Mouse (Mus musculus): ENCODE measurements at regions not wholly inside any gene's neighbourhood (a gene's known extent, or its start where the extent isn't known, plus 50 kb on each side); places are given as distances from the start of the nearest gene placed in this dataset.

DNA sequence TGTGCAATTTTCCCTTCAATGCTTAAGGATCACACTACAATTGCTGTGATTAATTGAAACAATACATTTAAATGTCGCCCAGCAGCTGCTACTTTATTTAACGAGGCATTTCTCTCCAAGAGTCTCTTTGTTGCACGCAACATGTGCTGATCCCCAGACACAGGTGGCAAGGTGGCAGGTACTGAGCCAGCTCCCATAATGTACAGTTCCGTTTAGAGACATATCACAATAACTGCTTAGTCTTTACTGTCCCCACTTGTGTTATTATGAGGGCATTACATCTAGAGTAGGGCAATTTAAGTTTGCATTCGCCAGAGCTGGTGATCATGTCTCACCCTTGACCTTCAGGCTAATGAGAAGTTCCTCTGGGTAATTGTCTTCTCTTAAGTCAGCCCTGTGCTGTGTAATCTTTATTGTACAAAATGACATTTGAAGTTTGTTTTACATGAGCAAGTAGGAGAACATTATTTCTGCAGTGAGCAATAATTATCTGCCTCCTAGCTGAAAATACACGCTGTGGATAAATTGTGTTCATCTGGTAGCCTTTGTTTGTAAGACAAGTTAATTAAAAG, 1005.7 kb upstream of the Nudt12 start:
- H3K4me3 ChIP-seq (ENCODE audit: insufficient read depth, low read depth, low read length) = no peak overlapping the region
- TF ChIP-seq POLR2A (IDR thresholded peaks at IDR 0.05; ENCODE audit: insufficient read depth, low read depth, low read length) = no peak
- no peak for TF ChIP-seq CTCF (IDR thresholded peaks at IDR 0.05; ENCODE audit: insufficient read depth, low read depth, low read length)
- 22% methylated on average over 6 of the region's 6 CpGs for WGBS
- peak overlapping the region; percentile 44; the same call in 1 of the 2 replicates for H3K27ac ChIP-seq (ENCODE audit: insufficient read depth, low read depth, low read length)
- no peaks in the 10 kb centered on the region for H3K4me1 ChIP-seq (ENCODE audit: control insufficient read depth, insufficient read depth, low read length)

GRCm38 (mm10) chr17:59997952-59998351, 984.8 kb upstream of the Nudt12 start:
- no peak for TF ChIP-seq CTCF (IDR thresholded peaks at IDR 0.05; ENCODE audit: insufficient read depth, low read depth, low read length)
- no peak for TF ChIP-seq POLR2A (IDR thresholded peaks at IDR 0.05; ENCODE audit: insufficient read depth, low read depth, low read length)
- Histone ChIP-seq H3K27ac (ENCODE audit: insufficient read depth, low read depth, low read length) (no peak overlapping the region), H3K4me1 (ENCODE audit: control insufficient read depth, insufficient read depth, low read length) (no peaks in the 10 kb centered on the region), H3K4me3 (ENCODE audit: insufficient read depth, low read depth, low read length) (no peak overlapping the region)
- 89% methylated on average over 4 of the region's 4 CpGs for WGBS

DNA sequence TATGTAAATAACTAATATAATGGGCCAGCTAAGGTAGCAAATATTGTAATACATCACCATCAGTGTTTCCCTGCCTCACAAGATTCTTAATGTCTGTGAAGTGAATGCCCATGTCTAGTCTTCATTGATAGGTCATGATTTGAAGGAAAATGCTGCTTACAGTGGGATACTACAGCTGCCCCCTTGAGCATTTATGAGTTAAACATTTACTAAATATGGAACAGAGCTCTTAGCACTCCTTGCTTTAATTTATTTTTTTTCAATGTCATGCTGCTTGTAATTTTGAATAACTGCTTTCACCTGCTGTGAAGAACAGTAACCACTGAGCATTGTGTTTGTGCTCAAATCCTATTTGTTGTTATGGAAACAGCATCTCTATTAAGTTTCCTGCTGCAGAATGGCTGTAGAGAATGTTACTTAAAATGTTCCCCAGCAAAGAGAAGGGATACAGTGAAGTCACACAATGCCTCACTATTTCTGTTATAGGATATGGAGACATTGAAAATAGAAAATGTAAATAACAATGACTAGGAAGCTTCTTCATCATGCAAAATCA, 966.2 kb upstream of the Nudt12 start:
- Histone ChIP-seq H3K4me3 (ENCODE audit: insufficient read depth, low read depth, low read length) (no peak overlapping the region), H3K4me1 (ENCODE audit: control insufficient read depth, insufficient read depth, low read length) (no peaks in the 10 kb centered on the region), H3K27ac (ENCODE audit: insufficient read depth, low read depth, low read length) (no peak overlapping the region)
- no peak for TF ChIP-seq CTCF (IDR thresholded peaks at IDR 0.05; ENCODE audit: insufficient read depth, low read depth, low read length)
- no peak for TF ChIP-seq POLR2A (IDR thresholded peaks at IDR 0.05; ENCODE audit: insufficient read depth, low read depth, low read length)

DNA sequence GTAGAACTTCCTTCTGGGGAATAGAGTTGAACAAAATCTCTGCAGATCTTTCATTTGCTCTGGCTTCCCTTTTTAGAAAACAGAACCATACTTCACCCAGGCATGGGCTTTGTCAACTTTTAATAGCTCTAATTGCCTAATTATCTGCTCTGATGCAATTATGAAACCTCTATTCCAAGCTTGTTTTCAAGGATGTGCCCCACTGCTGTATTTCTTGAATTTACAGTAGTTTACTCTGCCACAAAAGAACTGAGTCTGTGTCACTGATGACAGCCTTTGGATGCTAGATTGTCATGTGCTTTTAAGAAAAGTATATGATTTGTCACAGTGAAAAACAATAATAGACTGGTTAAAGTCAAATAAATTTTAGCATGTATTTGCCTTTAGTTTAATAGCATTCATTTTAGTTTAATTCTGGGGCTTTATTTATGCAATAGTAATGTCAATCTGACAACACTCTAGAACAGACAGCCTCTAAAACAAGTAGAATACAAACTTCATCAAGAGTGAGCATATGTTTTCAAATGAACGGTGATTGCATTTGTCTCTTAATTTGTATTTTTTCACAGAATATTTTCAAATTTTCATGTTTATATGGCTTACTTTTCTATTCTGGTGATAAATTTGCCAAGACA, 964.1 kb upstream of the Nudt12 start:
- Histone ChIP-seq H3K4me3 (ENCODE audit: insufficient read depth, low read depth, low read length) (no peak overlapping the region), H3K4me1 (ENCODE audit: control insufficient read depth, insufficient read depth, low read length) (no peaks in the 10 kb centered on the region), H3K27ac (ENCODE audit: insufficient read depth, low read depth, low read length) (no peak overlapping the region)
- 94% methylated on average over 1 of the region's 1 CpGs for WGBS
- TF ChIP-seq CTCF (IDR thresholded peaks at IDR 0.05; ENCODE audit: insufficient read depth, low read depth, low read length) = no peak
- no peak for TF ChIP-seq POLR2A (IDR thresholded peaks at IDR 0.05; ENCODE audit: insufficient read depth, low read depth, low read length)

- H3K4me1 ChIP-seq (ENCODE audit: control insufficient read depth, insufficient read depth, low read length) = no peaks in the 10 kb centered on the region
- H3K27ac ChIP-seq (ENCODE audit: insufficient read depth, low read depth, low read length) = no peak overlapping the region
- WGBS = 89% methylated on average over 3 of the region's 3 CpGs
- H3K4me3 ChIP-seq (ENCODE audit: insufficient read depth, low read depth, low read length) = no peak overlapping the region
- TF ChIP-seq CTCF (IDR thresholded peaks at IDR 0.05; ENCODE audit: insufficient read depth, low read depth, low read length) = no peak
- TF ChIP-seq POLR2A (IDR thresholded peaks at IDR 0.05; ENCODE audit: insufficient read depth, low read depth, low read length) = no peak
These were observed 954.2 kb upstream of the Nudt12 start for GRCm38 (mm10) chr17:59967383-59967782.

- WGBS = 76% methylated on average over 4 of the region's 4 CpGs
- no peak overlapping the region for H3K4me3 ChIP-seq (ENCODE audit: insufficient read depth, low read depth, low read length)
- TF ChIP-seq POLR2A (IDR thresholded peaks at IDR 0.05; ENCODE audit: insufficient read depth, low read depth, low read length) (no peak), CTCF (IDR thresholded peaks at IDR 0.05; ENCODE audit: insufficient read depth, low read depth, low read length) (no peak)
- H3K27ac ChIP-seq (ENCODE audit: insufficient read depth, low read depth, low read length) = no peak overlapping the region
- H3K4me1 ChIP-seq (ENCODE audit: control insufficient read depth, insufficient read depth, low read length) = no peaks in the 10 kb centered on the region
These were observed 942.3 kb upstream of the Nudt12 start for GRCm38 (mm10) chr17:59955300-59956057.

DNA sequence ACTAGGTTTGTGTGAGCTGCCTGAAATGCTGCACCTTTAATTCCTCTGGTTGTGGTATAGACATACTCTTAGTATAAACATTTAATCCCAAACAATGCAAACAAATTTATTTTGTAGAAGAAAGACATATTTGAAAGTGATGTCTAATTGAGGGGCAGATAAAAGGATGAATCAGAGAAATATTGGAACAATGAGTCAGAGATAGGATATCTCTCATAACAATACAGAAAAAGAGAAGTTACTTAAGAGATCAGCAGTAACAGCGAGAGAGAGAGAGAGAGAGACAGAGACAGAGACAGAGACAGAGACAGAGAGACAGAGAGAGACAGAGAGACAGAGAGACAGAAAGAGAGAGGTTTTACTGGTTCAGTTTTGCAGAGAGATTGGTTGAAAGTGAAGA, 933.3 kb upstream of the Nudt12 start:
- no peaks in the 10 kb centered on the region for H3K4me1 ChIP-seq (ENCODE audit: control insufficient read depth, insufficient read depth, low read length)
- no peak overlapping the region for H3K4me3 ChIP-seq (ENCODE audit: insufficient read depth, low read depth, low read length)
- no peak overlapping the region for H3K27ac ChIP-seq (ENCODE audit: insufficient read depth, low read depth, low read length)
- WGBS = 78% methylated on average over 1 of the region's 1 CpGs
- no peak for TF ChIP-seq POLR2A (IDR thresholded peaks at IDR 0.05; ENCODE audit: insufficient read depth, low read depth, low read length)
- TF ChIP-seq CTCF (IDR thresholded peaks at IDR 0.05; ENCODE audit: insufficient read depth, low read depth, low read length) = no peak

- TF ChIP-seq CTCF (IDR thresholded peaks at IDR 0.05; ENCODE audit: insufficient read depth, low read depth, low read length) (no peak), POLR2A (IDR thresholded peaks at IDR 0.05; ENCODE audit: insufficient read depth, low read depth, low read length) (no peak)
- no peaks in the 10 kb centered on the region for H3K4me1 ChIP-seq (ENCODE audit: control insufficient read depth, insufficient read depth, low read length)
- H3K4me3 ChIP-seq (ENCODE audit: insufficient read depth, low read depth, low read length) = no peak overlapping the region
- 92% methylated on average over 3 of the region's 3 CpGs for WGBS
- H3K27ac ChIP-seq (ENCODE audit: insufficient read depth, low read depth, low read length) = no peak overlapping the region
These were observed 891.2 kb upstream of the Nudt12 start for GRCm38 (mm10) chr17:59904395-59904794.

DNA sequence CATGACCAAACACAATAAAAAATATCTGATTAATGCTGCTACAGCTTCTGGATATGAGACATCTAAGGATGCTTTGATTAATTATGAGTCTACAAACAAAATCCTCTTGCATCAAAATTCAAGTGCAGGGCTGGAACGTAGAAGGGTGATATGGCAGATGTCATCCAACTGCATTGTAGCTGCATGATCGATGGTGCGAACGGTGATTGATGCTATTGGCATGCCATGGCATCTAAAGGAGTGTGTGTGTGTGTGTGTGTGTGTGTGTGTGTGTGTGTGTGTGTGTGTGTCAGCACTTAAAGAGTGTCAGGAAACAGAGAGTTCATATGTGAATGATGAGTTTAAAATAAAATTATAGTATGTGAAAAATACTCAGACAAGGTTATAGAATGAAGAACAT, 864.6 kb upstream of the Nudt12 start:
- H3K27ac ChIP-seq (ENCODE audit: insufficient read depth, low read depth, low read length) = no peak overlapping the region
- TF ChIP-seq POLR2A (IDR thresholded peaks at IDR 0.05; ENCODE audit: insufficient read depth, low read depth, low read length) (no peak), CTCF (IDR thresholded peaks at IDR 0.05; ENCODE audit: insufficient read depth, low read depth, low read length) (no peak)
- 94% methylated on average over 4 of the region's 4 CpGs for WGBS
- no peak overlapping the region for H3K4me3 ChIP-seq (ENCODE audit: insufficient read depth, low read depth, low read length)
- no peaks in the 10 kb centered on the region for H3K4me1 ChIP-seq (ENCODE audit: control insufficient read depth, insufficient read depth, low read length)

Measured in olfactory bulb, adult 2 months (tissue).